Mouse (Mus musculus) limb, embryonic 11.5 days (tissue): Measurements from ENCODE around the gene Habp2. TPM values are rescaled to one million over a fixed set of nuclear protein-coding genes. Genes with fewer than 3 reads are reported as not detected.

Experiments used
- ATAC-seq: fragments of 200-750 bp; cut with Nextera tagmentation; 2 replicates; pipeline ENCODE4 v1.8.0; 2017; ENCODE audit warnings: low read depth; ENCODE audit not compliant: insufficient number of reproducible peaks, low FRiP score, low TSS enrichment
- DNase-seq: peaks from one replicate; pipeline ENCODE4 v3.0.0-alpha.2; 2015; ENCODE audit warnings: low spot score
- H3K27ac ChIP-seq: fragments of 300-500 bp; sonication (generic); replicated peaks from 2 replicates; pipeline ENCODE4 v1.5.1; 2014; ENCODE audit warnings: low read depth, mild to moderate bottlenecking, low read length
- H3K27me3 ChIP-seq: fragments of 300-500 bp; sonication (generic); 2 replicates; pipeline ENCODE4 v1.6.1; 2014; ENCODE audit warnings: mild to moderate bottlenecking, low read length, mixed read lengths; ENCODE audit not compliant: control insufficient read depth, insufficient read depth
- H3K36me3 ChIP-seq: fragments of 300-500 bp; sonication (generic); 2 replicates; pipeline ENCODE4 v1.6.1; 2014; ENCODE audit warnings: mild to moderate bottlenecking, low read length, moderate library complexity, mixed read lengths; ENCODE audit not compliant: control insufficient read depth, insufficient read depth
- H3K4me1 ChIP-seq: fragments of 300-500 bp; sonication (generic); 2 replicates; pipeline ENCODE4 v1.6.1; 2014; ENCODE audit warnings: low read length, mixed read lengths; ENCODE audit not compliant: control insufficient read depth, insufficient read depth
- H3K4me2 ChIP-seq: fragments of 300-500 bp; sonication (generic); 2 replicates; pipeline ENCODE4 v1.6.1; 2014; ENCODE audit warnings: low read depth, mild to moderate bottlenecking, moderate library complexity; ENCODE audit not compliant: severe bottlenecking
- H3K4me3 ChIP-seq: fragments of 300-500 bp; sonication (generic); 2 replicates; pipeline ENCODE4 v1.5.1; 2014; ENCODE audit warnings: low read depth, low read length
- H3K9ac ChIP-seq: fragments of 300-500 bp; sonication (generic); 2 replicates; pipeline ENCODE4 v1.6.1; 2014; ENCODE audit warnings: mild to moderate bottlenecking, low read length
- H3K9me3 ChIP-seq: fragments of 300-500 bp; sonication (generic); 2 replicates; pipeline ENCODE4 v1.6.1; 2016; ENCODE audit warnings: low read length; ENCODE audit not compliant: control insufficient read depth
- WGBS: fragments of 180-500 bp; shearing (Covaris S2); extraction: QIAGEN DNeasy Blood & Tissue Kit; methylation state at CpG from one replicate; pipeline ENCODE4 v1.1.7; 2014; 5-methylcytosine and 5-hydroxymethylcytosine counted together
- polyA plus RNA-seq: library from polyadenylated mRNA; unstranded; fragments of >200 nt; fragmentation: Nextera tagmentation; extraction: Ambion mirVana; gene quantifications from 2 replicates; pipeline ENCODE4 v1.2.1, GENCODE M21; 2014

Habp2 gene
- polyA plus RNA-seq, result 0.53 TPM in 1 of 2 replicates, not detected in the other

DNA sequence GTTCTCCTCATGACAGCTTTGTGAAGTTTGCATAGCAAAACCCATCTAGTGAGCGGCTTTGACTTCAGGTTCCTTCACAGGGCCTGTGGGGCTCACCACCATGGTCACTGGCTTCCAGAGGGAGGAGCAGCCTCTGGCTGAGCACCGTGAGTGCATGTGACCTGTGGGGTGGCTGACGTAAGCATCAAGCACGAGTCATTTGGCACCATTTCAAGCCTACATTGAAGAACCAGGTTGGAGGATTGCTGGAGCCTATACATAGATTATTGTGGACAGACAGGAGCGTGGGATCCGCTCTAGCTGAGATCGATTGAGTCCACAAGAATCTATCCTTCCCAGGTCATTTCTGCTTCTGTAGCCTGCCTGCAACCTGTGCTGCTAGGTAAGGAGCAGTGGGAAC lies at the start of gene Habp2:
Gene Habp2 (plus strand): TSS at position 272 of the 400 bp plus-strand sequence.
- no peak for ATAC-seq
- Histone ChIP-seq H3K9me3 (no peaks in the 10 kb centered on the region), H3K9ac (no peak within 1 kb of the TSS), H3K36me3 (no peaks in the 10 kb centered on the region), H3K27ac (no peak within 1 kb of the TSS), H3K4me1 (no peaks in the 10 kb centered on the region), H3K27me3 (no peaks in the 10 kb centered on the region), H3K4me3 (no peak within 1 kb of the TSS), H3K4me2 (no peak within 1 kb of the TSS)
- WGBS, result 89% methylated on average over 7 of the region's 7 CpGs
- no peak for DNase-seq

DNA sequence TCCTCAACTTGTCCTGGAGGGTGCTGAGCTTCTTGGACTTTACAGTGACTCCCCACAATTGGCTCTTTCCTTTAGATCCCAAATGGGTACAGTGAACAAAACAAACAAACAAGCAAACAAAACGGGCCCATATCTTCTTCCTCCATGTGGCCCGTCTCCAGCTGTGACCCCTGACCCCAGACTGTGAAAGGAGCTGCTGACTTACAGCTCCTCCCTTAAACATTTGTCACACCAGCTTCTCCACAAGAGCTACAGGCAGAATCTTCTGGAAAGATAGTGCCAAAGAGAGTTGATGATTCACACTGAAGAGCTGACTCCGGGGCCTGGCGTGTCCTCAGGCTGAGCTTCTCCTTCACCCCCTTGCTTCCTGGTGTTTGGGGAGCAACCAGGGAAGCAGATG lies 48.4 kb upstream of the Habp2 start:
- H3K4me2 ChIP-seq, result no peak overlapping the region
- H3K27ac ChIP-seq, result no peak overlapping the region
- no peak overlapping the region for H3K9ac ChIP-seq
- H3K9me3 ChIP-seq, result no peaks in the 10 kb centered on the region
- 52% methylated on average over 4 of the region's 4 CpGs for WGBS
- ATAC-seq, result no peak
- H3K4me3 ChIP-seq, result no peak overlapping the region
- H3K36me3 ChIP-seq, result no peaks in the 10 kb centered on the region
- no peak for DNase-seq
- H3K27me3 ChIP-seq, result no peaks in the 10 kb centered on the region
- H3K4me1 ChIP-seq, result no peaks in the 10 kb centered on the region

DNA sequence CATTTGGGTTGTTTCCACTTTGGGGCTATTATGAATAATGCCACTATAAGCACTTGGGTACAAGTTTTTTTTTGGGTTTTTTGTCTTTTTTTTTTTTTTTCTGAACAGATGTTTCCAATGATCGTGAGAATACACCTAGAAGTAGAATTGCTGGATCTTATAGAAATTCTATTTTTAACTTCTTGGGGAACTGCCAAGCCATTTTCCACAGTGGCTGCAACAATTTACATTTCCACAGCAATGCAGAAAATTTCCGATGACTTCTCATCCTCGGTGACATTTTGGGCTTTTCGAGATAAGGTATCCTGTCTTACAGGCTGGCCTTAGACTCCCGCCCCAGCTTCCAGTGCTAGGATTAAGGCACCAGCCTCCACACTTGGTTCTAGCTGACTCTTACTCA lies 41.7 kb upstream of the Habp2 start:
- no peak overlapping the region for H3K27ac ChIP-seq

DNA sequence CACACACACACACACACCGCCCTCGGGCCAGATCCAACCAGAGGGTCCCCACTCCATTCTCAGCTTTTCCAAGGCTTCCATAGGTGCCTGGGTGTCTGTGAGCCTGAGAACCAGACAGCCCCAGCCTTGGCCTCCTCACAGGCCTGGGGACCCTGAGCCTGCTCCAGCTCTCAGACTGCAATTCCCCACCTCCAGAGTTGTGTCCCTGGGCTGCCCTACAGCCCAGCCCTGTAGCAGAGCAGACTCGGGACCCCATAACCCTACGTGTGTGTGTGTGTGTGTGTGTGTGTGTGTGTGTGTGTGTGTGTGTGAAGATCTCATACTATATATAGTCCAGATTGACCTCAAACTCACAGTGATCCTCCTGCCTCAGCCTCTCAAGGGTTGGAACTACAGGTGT lies 34.1 kb upstream of the Habp2 start:
- Histone ChIP-seq H3K27me3 (no peaks in the 10 kb centered on the region), H3K9ac (no peak overlapping the region), H3K4me3 (no peak overlapping the region), H3K27ac (no peak overlapping the region), H3K36me3 (no peaks in the 10 kb centered on the region), H3K9me3 (no peaks in the 10 kb centered on the region), H3K4me2 (no peak overlapping the region), H3K4me1 (peaks cover 5% of the 10 kb centered on the region; the same call in 1 of the 2 replicates)
- DNase-seq (no peak), ATAC-seq (no peak)
- 90% methylated on average over 4 of the region's 4 CpGs for WGBS

More for the DNA sequence above, 41.7 kb upstream of the Habp2 start:
- no peak for ATAC-seq
- H3K36me3 ChIP-seq, result no peaks in the 10 kb centered on the region
- no peak overlapping the region for H3K9ac ChIP-seq
- no peaks in the 10 kb centered on the region for H3K9me3 ChIP-seq
- DNase-seq, result no peak
- no peak overlapping the region for H3K4me2 ChIP-seq
- H3K4me1 ChIP-seq, result no peaks in the 10 kb centered on the region
- no peaks in the 10 kb centered on the region for H3K27me3 ChIP-seq
- 88% methylated on average over 5 of the region's 5 CpGs for WGBS
- no peak overlapping the region for H3K4me3 ChIP-seq

DNA sequence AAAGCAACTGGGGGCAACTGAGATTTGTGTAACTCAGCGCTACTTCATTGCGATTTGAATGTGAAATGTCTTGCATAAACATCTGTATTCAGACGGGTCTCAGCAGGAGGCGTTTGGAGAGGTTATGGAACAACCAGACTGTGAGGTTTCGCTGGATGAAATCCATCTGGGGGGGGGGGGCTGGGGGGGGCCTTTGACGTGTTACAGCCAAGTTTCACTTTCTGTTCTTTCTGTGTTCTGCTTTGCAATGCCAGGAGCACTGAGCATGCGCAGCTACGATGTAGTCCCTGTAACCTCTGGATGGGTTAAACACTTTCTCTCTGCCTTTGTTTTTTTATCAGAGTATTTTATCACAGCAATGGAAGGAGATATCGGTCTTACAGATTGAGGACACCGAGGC lies 33.7 kb upstream of the Habp2 start:
- ATAC-seq (no peak), DNase-seq (no peak)
- Histone ChIP-seq H3K27me3 (no peaks in the 10 kb centered on the region), H3K4me3 (no peak overlapping the region), H3K27ac (no peak overlapping the region), H3K4me1 (peaks cover 5% of the 10 kb centered on the region; the same call in 1 of the 2 replicates), H3K4me2 (no peak overlapping the region), H3K36me3 (no peaks in the 10 kb centered on the region), H3K9me3 (no peaks in the 10 kb centered on the region), H3K9ac (no peak overlapping the region)
- WGBS, result 84% methylated on average over 10 of the region's 10 CpGs

DNA sequence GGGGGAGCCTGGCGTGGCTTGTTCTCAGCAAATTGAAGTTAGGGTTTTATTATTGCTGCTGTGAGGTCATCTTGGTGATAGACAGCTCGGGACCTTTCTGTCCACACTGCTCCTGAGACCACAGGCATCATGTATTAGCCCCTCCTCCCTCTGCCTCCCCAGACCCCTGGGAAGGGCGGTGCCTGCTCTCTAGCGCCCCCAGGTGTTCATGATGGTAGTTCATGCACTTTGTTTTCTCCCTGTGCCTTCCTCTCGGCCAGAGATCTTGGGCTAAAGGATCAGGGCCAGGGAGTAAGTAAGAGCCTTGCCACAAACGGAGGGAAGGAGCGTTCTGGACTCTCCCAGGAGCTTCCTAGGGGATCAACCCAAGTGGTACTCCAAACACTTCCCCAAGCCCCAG lies 32.2 kb upstream of the Habp2 start:
- no peak for ATAC-seq
- Histone ChIP-seq H3K4me3 (no peak overlapping the region), H3K27ac (no peak overlapping the region), H3K9ac (no peak overlapping the region), H3K9me3 (no peaks in the 10 kb centered on the region), H3K36me3 (no peaks in the 10 kb centered on the region), H3K27me3 (no peaks in the 10 kb centered on the region), H3K4me2 (no peak overlapping the region), H3K4me1 (peaks cover 5% of the 10 kb centered on the region; the same call in 1 of the 2 replicates)
- 44% methylated on average over 7 of the region's 7 CpGs for WGBS
- DNase-seq, result peak; percentile 79

DNA sequence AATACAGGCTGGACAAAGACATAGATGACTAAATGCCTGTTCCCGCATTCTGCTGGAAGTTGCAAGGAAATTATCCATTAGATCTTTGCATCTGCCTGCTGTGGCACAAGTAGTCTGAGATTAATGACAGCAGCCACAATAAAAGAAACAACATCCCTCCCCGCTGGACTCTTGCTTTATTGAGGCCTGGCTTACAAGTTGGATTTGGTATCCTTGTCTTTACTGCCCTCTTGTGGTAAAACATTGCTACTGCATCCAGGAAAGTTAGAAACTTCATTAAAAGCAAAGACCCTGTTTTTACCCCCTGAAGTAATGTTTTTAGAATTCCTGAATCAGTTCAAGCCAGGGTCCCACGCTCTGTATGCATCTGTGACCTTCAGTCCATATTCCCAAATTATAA lies 31.4 kb upstream of the Habp2 start:
- ATAC-seq (no peak), DNase-seq (peak; percentile 54)
- Histone ChIP-seq H3K27ac (no peak overlapping the region), H3K4me1 (peaks cover 5% of the 10 kb centered on the region; the same call in 1 of the 2 replicates), H3K4me3 (no peak overlapping the region), H3K4me2 (no peak overlapping the region), H3K9ac (no peak overlapping the region), H3K9me3 (no peaks in the 10 kb centered on the region), H3K36me3 (no peaks in the 10 kb centered on the region), H3K27me3 (no peaks in the 10 kb centered on the region)
- 16% methylated on average over 3 of the region's 3 CpGs for WGBS

DNA sequence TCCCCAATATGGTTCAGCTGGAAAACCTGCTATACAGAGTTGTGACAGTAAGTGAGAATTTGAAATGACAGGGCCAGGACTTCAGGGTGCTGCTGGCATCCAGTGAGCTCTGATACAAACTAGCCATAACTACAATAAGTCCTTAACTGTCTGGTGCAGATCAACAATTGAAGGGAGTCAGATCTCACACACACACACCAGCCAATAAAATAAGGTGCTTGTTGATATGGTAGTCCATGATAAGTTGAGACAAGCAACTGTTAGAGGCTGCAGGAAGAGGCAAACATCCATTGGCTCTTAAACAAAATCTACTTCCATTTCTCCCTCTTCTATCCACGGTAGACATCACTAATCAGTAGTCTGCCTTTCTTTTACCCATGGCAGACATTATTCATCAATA lies 30.7 kb upstream of the Habp2 start:
- Histone ChIP-seq H3K27ac (no peak overlapping the region), H3K36me3 (no peaks in the 10 kb centered on the region), H3K4me3 (no peak overlapping the region), H3K4me1 (peaks cover 2% of the 10 kb centered on the region; the same call in 1 of the 2 replicates), H3K9ac (no peak overlapping the region), H3K27me3 (no peaks in the 10 kb centered on the region), H3K4me2 (no peak overlapping the region), H3K9me3 (no peaks in the 10 kb centered on the region)
- no peak for ATAC-seq
- DNase-seq, result no peak
- WGBS, result 52% methylated on average over 1 of the region's 1 CpGs

DNA sequence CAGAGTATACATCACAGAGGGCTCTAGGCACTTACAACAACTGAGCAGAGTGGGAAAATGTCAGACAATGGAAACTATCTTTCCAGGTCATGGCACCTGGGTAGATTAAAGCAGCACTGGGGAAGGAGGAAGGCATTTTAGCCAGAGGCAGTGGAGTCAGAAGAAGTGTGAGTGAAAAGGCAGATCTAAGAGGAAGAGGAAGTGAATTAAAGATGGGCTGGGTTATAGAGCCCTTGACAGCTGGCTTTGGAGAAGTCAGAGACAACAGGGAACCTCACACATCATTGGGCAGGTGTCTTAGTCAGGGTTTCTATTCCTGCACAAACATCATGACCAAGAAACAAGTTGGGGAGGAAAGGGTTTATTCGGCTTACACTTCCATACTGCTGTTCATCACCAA lies 30.2 kb upstream of the Habp2 start:
- no peak overlapping the region for H3K4me2 ChIP-seq
- no peak overlapping the region for H3K9ac ChIP-seq
- no peaks in the 10 kb centered on the region for H3K27me3 ChIP-seq
- no peak for ATAC-seq
- DNase-seq, result no peak
- no peak overlapping the region for H3K27ac ChIP-seq
- no peaks in the 10 kb centered on the region for H3K36me3 ChIP-seq
- H3K4me3 ChIP-seq, result no peak overlapping the region
- H3K4me1 ChIP-seq, result peaks cover under 1% of the 10 kb centered on the region; the same call in 1 of the 2 replicates
- H3K9me3 ChIP-seq, result no peaks in the 10 kb centered on the region
- no CpG with 5 or more reads among the region's 1 CpGs for WGBS
